Mouse (Mus musculus) megakaryocyte, embryonic 14.5 days (primary cell): ENCODE results near the gene Sh3kbp1.

Source experiments
- FLI1 ChIP-seq: IDR thresholded peaks from 2 replicates; pipeline ENCODE4 v1.6.1; 2012; ENCODE audit warnings: low read length, inconsistent platforms, mixed read lengths
- GATA1 ChIP-seq: IDR thresholded peaks from 3 replicates; pipeline ENCODE4 v1.6.1; 2012; ENCODE audit warnings: mixed read lengths, low read length, inconsistent platforms, borderline replicate concordance

DNA sequence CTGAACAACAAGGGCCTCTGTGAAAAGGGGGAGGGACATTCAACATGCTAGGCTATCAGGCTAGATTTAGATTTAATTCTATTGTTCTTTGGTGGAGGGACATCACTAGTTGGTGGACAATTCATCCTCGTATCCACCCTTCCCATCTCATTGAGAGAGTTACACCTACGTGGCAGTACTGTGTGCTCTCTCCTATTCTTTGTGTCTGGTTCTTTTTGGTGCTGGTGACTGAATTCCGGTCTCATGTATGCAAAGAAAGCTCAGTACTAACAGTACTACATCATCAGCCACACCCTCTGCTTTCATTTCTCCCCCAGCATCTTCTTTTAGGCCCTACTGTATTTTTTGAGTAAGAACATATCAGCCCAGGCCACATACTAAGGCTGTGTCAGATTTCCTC is 105.8 kb downstream of the Sh3kbp1 start:
- no peak for TF ChIP-seq GATA1
- no peak for TF ChIP-seq FLI1
